Mouse (Mus musculus) activated CD4-positive, CD25-positive, alpha-beta regulatory T cell (primary cell): ENCODE results near the gene BC051665. TPM values are rescaled to one million over a fixed set of nuclear protein-coding genes. Genes with fewer than 3 reads are reported as not detected.

Experiments used
- polyA plus RNA-seq, 2 experiments: library from polyadenylated mRNA; unstranded; fragments of 100-300 nt; shearing (Covaris generic); gene quantifications; one replicate each; pipeline ENCODE4 v1.2.1; 2017

BC051665 gene
- polyA plus RNA-seq: under 1 TPM in 1 of 2 experiments, not detected in 1; 0.12 TPM

GRCm38 (mm10) chr13:60786264-60786663 lies at the start of gene BC051665:
Gene BC051665 (minus strand): TSS chr13:60786364.

GRCm38 (mm10) chr13:60802749-60803148 lies 16.6 kb upstream of the BC051665 start, which contains the start of gene Ctsll3:
Gene Ctsll3 (minus strand): TSS chr13:60802849.

Other genes with a start within 250 kb of the BC051665 start
- gene Dapk1, start 184.4 kb downstream of the BC051665 start, polyA plus RNA-seq: 1 to 10 TPM in 1 of 2 experiments, under 1 TPM in 1; 0.37 to 3.6 TPM
- not detected for gene Ctsll3, start 16.5 kb upstream of the BC051665 start, polyA plus RNA-seq
- 1 to 10 TPM; 1.3 to 3.0 TPM for gene 4930486L24Rik, start 78.1 kb upstream of the BC051665 start, polyA plus RNA-seq
- gene Gm49392, start 110.5 kb upstream of the BC051665 start, polyA plus RNA-seq: not detected
- 1 to 10 TPM; 6.0 to 8.7 TPM for gene Ctla2b, start 111.1 kb upstream of the BC051665 start, polyA plus RNA-seq
- gene Tpbpb, start 118.5 kb upstream of the BC051665 start, polyA plus RNA-seq: not detected
- gene Gm49393, start 149.2 kb upstream of the BC051665 start, polyA plus RNA-seq: not detected
- under 1 TPM in 1 of 2 experiments, not detected in 1; 0.48 TPM for gene Gm49391, start 150.2 kb upstream of the BC051665 start, polyA plus RNA-seq
- gene Ctla2a, start 150.3 kb upstream of the BC051665 start, polyA plus RNA-seq: 10 to 100 TPM; 43.9 to 62.3 TPM
- gene Tpbpa, start 155.6 kb upstream of the BC051665 start, polyA plus RNA-seq: not detected
- not detected for gene Ctsj, start 219.6 kb upstream of the BC051665 start, polyA plus RNA-seq